In the genomic region with DNA sequence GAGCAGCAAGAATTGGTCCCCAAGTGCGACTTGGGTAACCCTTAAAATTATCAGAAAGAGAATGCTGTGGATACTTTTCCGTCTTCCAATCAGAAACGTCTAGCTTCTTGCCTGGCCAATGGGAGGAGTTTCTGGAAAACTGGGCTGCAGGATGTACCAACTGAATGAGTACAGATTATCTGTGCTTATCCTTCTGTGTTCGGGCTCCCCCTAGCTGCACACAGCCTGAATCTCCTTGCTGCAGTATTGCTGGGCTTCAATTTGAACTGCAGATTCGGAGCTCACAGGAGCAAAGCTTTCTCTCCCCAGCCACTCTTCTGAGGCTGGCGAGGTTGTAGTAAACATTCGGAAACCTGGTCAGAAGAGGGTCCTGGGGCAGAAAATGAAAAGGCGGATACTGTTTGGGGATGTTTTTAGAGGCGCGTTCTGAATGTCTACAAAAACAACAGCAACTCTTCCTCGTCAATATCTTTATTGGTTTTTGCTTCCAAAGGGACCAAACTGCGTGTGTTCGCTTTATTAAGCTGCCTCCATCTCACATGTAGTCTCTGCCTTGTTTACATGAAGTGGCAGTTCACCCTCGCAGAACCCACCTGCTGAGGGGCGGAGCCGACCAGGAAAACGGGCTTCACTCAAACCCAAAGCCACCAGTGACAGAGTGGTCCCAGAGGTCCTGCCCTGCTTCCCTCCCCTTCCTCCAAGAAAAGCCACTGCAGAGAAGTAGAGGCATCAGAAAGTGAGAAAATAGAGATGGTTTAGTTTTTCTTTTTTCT, we compare ENCODE assay signal across 8 mouse cellular contexts.
A peak's percentile ranks its signal among the peaks of the same experiment; 100 is the strongest.
DNase-seq lines count a peak whose midpoint lies in the region; ATAC-seq and TF ChIP-seq lines count a peak whose summit lies in the region.

No protein-coding gene starts in this region.

- H3K27me3 ChIP-seq in hindbrain, embryonic 12.5 days: no peaks in the 10 kb centered on the region; the same call in 1 of the 2 replicates
- H3K27me3 ChIP-seq in lung, postnatal 0 days (replicated peaks; ENCODE audit: insufficient read depth, low read length): no peaks in the 10 kb centered on the region
- no peaks in the 10 kb centered on the region for H3K27me3 ChIP-seq in thymus, adult 2 months (ENCODE audit: control insufficient read depth, insufficient read depth, low read length)

- ATAC-seq in hindbrain, embryonic 12.5 days (ENCODE audit: low FRiP score): peak; percentile 97
- peak; percentile 80 for ATAC-seq in lung, postnatal 0 days

- TF ChIP-seq EP300 in lung, postnatal 0 days (IDR thresholded peaks at IDR 0.05): no peak

- H3K27ac ChIP-seq in hindbrain, embryonic 12.5 days: no peak overlapping the region
- no peak overlapping the region for H3K27ac ChIP-seq in lung, postnatal 0 days (ENCODE audit: low read length)
- no peak overlapping the region for H3K27ac ChIP-seq in thymus, adult 2 months (ENCODE audit: control insufficient read depth, insufficient read depth, low read length)

- no peak for TF ChIP-seq POLR2A in thymus, adult 2 months (IDR thresholded peaks at IDR 0.05; ENCODE audit: control insufficient read depth, extremely low read depth, insufficient read depth, low read length, poor library complexity)

- TF ChIP-seq CTCF in lung, postnatal 0 days (IDR thresholded peaks at IDR 0.05): peak; percentile 88
- TF ChIP-seq CTCF in thymus, adult 2 months (IDR thresholded peaks at IDR 0.05; ENCODE audit: borderline replicate concordance, control insufficient read depth, extremely low read depth, insufficient read depth, low read length, poor library complexity): no peak

- H3K36me3 ChIP-seq in hindbrain, embryonic 12.5 days: no peaks in the 10 kb centered on the region
- no peaks in the 10 kb centered on the region for H3K36me3 ChIP-seq in lung, postnatal 0 days (ENCODE audit: insufficient read depth, low read length)
- H3K36me3 ChIP-seq in thymus, adult 2 months (ENCODE audit: control insufficient read depth, insufficient read depth, low read length): no peaks in the 10 kb centered on the region

- peak overlapping the region; percentile 25 for H3K4me3 ChIP-seq in hindbrain, embryonic 12.5 days
- H3K4me3 ChIP-seq in lung, postnatal 0 days (ENCODE audit: low read depth, low read length): no peak overlapping the region
- no peak overlapping the region for H3K4me3 ChIP-seq in thymus, adult 2 months (ENCODE audit: control insufficient read depth, insufficient read depth, low read length)

- 23% methylated on average over 17 of the region's 17 CpGs for whole genome bisulfite sequencing in hindbrain, embryonic 12.5 days
- WGBS in lung, postnatal 0 days: 21% methylated on average over 17 of the region's 17 CpGs
- 27% methylated on average over 17 of the region's 17 CpGs for WGBS in thymus, adult 2 months

- H3K9me3 ChIP-seq in hindbrain, embryonic 12.5 days (replicated peaks): no peaks in the 10 kb centered on the region
- H3K9me3 ChIP-seq in lung, postnatal 0 days (ENCODE audit: low read length): no peaks in the 10 kb centered on the region

- peak overlapping the region; percentile 47 for H3K4me2 ChIP-seq in hindbrain, embryonic 12.5 days (replicated peaks)
- 0 out of 2 replicates have a peak overlapping the region, but pooled peaks have one; percentile 12 for H3K4me2 ChIP-seq in lung, postnatal 0 days (replicated peaks; ENCODE audit: low read depth, low read length)

- 0 out of 2 replicates have a peak overlapping the region, but pooled peaks have one; percentile 27 for H3K9ac ChIP-seq in hindbrain, embryonic 12.5 days
- H3K9ac ChIP-seq in lung, postnatal 0 days (replicated peaks; ENCODE audit: low read depth): no peak overlapping the region

- H3K4me1 ChIP-seq in hindbrain, embryonic 12.5 days: peaks cover 3% of the 10 kb centered on the region; the same call in 1 of the 2 replicates
- no peaks in the 10 kb centered on the region for H3K4me1 ChIP-seq in lung, postnatal 0 days (ENCODE audit: insufficient read depth, low read depth, low read length)
- H3K4me1 ChIP-seq in thymus, adult 2 months (replicated peaks; ENCODE audit: control insufficient read depth, insufficient read depth, low read length): no peaks in the 10 kb centered on the region

- DNase-seq in Muller cell, postnatal 12 days (ENCODE audit: inconsistent ontology term): peak; percentile 69
- DNase-seq in cerebellum, postnatal 14 days: peak; percentile 92 to 94
- peak; percentile 83 to 86 for DNase-seq in frontal cortex, postnatal 25 days (ENCODE audit: low spot score in 2 of 2)
- peak; percentile 86 to 91 for DNase-seq in layer of hippocampus, postnatal 10 days (ENCODE audit: low spot score in 2 of 2)
- DNase-seq in lung, postnatal 0 days (ENCODE audit: low spot score): peak; percentile 75
- DNase-seq in right cerebral cortex, adult 18-20 months: peak; percentile 93
- no peak for DNase-seq in thymus, adult 2 months
